Mouse (Mus musculus): ENCODE data around the gene Mrnip. TPM values are rescaled to one million over a fixed set of nuclear protein-coding genes. Genes with fewer than 3 reads are reported as not detected.

Mrnip gene
- polyA plus RNA-seq, 1 experiment from 2014 or later = 33.7 TPM

- ATAC-seq = no peak
- H3K9ac ChIP-seq (replicated peaks; ENCODE audit: low read depth, low read length) = no peak overlapping the region
- WGBS = 92% methylated on average over 5 of the region's 5 CpGs
Measured at GRCm38 (mm10) chr11:50208039-50208438, 33.8 kb downstream of the Mrnip start.

GRCm38 (mm10) chr11:50210101-50210504, 35.9 kb downstream of the Mrnip start:
- H3K4me1 ChIP-seq (replicated peaks; ENCODE audit: control insufficient read depth, insufficient read depth, low read length) = peaks cover 19% of the 10 kb centered on the region
- H3K4me2 ChIP-seq (ENCODE audit: low read length) = peak overlapping the region; percentile 58
- H3K27ac ChIP-seq (ENCODE audit: low read length) = peak overlapping the region; percentile 96
- peak; percentile 96 for ATAC-seq
- peak overlapping the region; percentile 90 for H3K9ac ChIP-seq (replicated peaks; ENCODE audit: low read depth, low read length)
- 0% methylated on average over 24 of the region's 24 CpGs for WGBS
- no peaks in the 10 kb centered on the region for H3K27me3 ChIP-seq (replicated peaks; ENCODE audit: control insufficient read depth, insufficient read depth, low read length)
- peak overlapping the region; percentile 94 for H3K4me3 ChIP-seq (replicated peaks; ENCODE audit: low read length)
- H3K9me3 ChIP-seq (ENCODE audit: control insufficient read depth, low read length) = no peaks in the 10 kb centered on the region
- peaks cover 10% of the 10 kb centered on the region; the same call in 1 of the 2 replicates for H3K36me3 ChIP-seq (ENCODE audit: control insufficient read depth, insufficient read depth)

More at GRCm38 (mm10) chr11:50208039-50208438, 33.8 kb downstream of the Mrnip start:
- Histone ChIP-seq H3K27me3 (replicated peaks; ENCODE audit: control insufficient read depth, insufficient read depth, low read length) (no peaks in the 10 kb centered on the region), H3K36me3 (ENCODE audit: control insufficient read depth, insufficient read depth) (peaks cover 22% of the 10 kb centered on the region), H3K27ac (ENCODE audit: low read length) (no peak overlapping the region), H3K4me3 (replicated peaks; ENCODE audit: low read length) (no peak overlapping the region), H3K4me2 (ENCODE audit: low read length) (no peak overlapping the region), H3K9me3 (ENCODE audit: control insufficient read depth, low read length) (no peaks in the 10 kb centered on the region), H3K4me1 (replicated peaks; ENCODE audit: control insufficient read depth, insufficient read depth, low read length) (peaks cover 19% of the 10 kb centered on the region)

GRCm38 (mm10) chr11:50210505-50211151, 36.4 kb downstream of the Mrnip start, which contains the start of the genes Sqstm1 and Mgat4b:
Sqstm1 (minus strand) TSS chr11:50210827.
Mgat4b (plus strand) TSS chr11:50210890.
- WGBS = under 1% methylated on average over 48 of the region's 48 CpGs
- peak within 1 kb of the TSS; percentile 94 for H3K4me3 ChIP-seq (replicated peaks; ENCODE audit: low read length)
- no peaks in the 10 kb centered on the region for H3K27me3 ChIP-seq (replicated peaks; ENCODE audit: control insufficient read depth, insufficient read depth, low read length)

GRCm38 (mm10) chr11:50211322-50212059, 37.2 kb downstream of the Mrnip start:
- peaks cover 22% of the 10 kb centered on the region for H3K4me1 ChIP-seq (replicated peaks; ENCODE audit: control insufficient read depth, insufficient read depth, low read length)
- no peaks in the 10 kb centered on the region for H3K27me3 ChIP-seq (replicated peaks; ENCODE audit: control insufficient read depth, insufficient read depth, low read length)
- ATAC-seq = no peak
- peak overlapping the region; percentile 58 for H3K4me2 ChIP-seq (ENCODE audit: low read length)
- peaks cover 5% of the 10 kb centered on the region; the same call in 1 of the 2 replicates for H3K36me3 ChIP-seq (ENCODE audit: control insufficient read depth, insufficient read depth)
- H3K9me3 ChIP-seq (ENCODE audit: control insufficient read depth, low read length) = no peaks in the 10 kb centered on the region
- 95% methylated on average over 3 of the region's 3 CpGs for WGBS
- H3K9ac ChIP-seq (replicated peaks; ENCODE audit: low read depth, low read length) = no peak overlapping the region
- peak overlapping the region; percentile 94; the same call in 1 of the 2 replicates for H3K4me3 ChIP-seq (replicated peaks; ENCODE audit: low read length)
- H3K27ac ChIP-seq (ENCODE audit: low read length) = no peak overlapping the region

More at GRCm38 (mm10) chr11:50210505-50211151, 36.4 kb downstream of the Mrnip start, which contains the start of the genes Sqstm1 and Mgat4b:
- Histone ChIP-seq H3K9ac (replicated peaks; ENCODE audit: low read depth, low read length) (peak within 1 kb of the TSS; percentile 90), H3K27ac (ENCODE audit: low read length) (peak within 1 kb of the TSS; percentile 96), H3K9me3 (ENCODE audit: control insufficient read depth, low read length) (no peaks in the 10 kb centered on the region), H3K4me1 (replicated peaks; ENCODE audit: control insufficient read depth, insufficient read depth, low read length) (peaks cover 21% of the 10 kb centered on the region), H3K4me2 (ENCODE audit: low read length) (peak within 1 kb of the TSS; percentile 58), H3K36me3 (ENCODE audit: control insufficient read depth, insufficient read depth) (peaks cover 9% of the 10 kb centered on the region; the same call in 1 of the 2 replicates)
- ATAC-seq = peak; percentile 77

- H3K27me3 ChIP-seq (replicated peaks; ENCODE audit: control insufficient read depth, insufficient read depth, low read length) = no peaks in the 10 kb centered on the region
- ATAC-seq = no peak
Measured at GRCm38 (mm10) chr11:50212060-50212739, 38.0 kb downstream of the Mrnip start.

GRCm38 (mm10) chr11:50212848-50213758, 38.9 kb downstream of the Mrnip start:
- Histone ChIP-seq H3K27me3 (replicated peaks; ENCODE audit: control insufficient read depth, insufficient read depth, low read length) (no peaks in the 10 kb centered on the region), H3K36me3 (ENCODE audit: control insufficient read depth, insufficient read depth) (no peaks in the 10 kb centered on the region), H3K9me3 (ENCODE audit: control insufficient read depth, low read length) (no peaks in the 10 kb centered on the region), H3K9ac (replicated peaks; ENCODE audit: low read depth, low read length) (no peak overlapping the region), H3K4me3 (replicated peaks; ENCODE audit: low read length) (no peak overlapping the region), H3K4me1 (replicated peaks; ENCODE audit: control insufficient read depth, insufficient read depth, low read length) (peaks cover 22% of the 10 kb centered on the region), H3K4me2 (ENCODE audit: low read length) (no peak overlapping the region), H3K27ac (ENCODE audit: low read length) (no peak overlapping the region)
- ATAC-seq = no peak
- 68% methylated on average over 11 of the region's 11 CpGs for WGBS

More at GRCm38 (mm10) chr11:50212060-50212739, 38.0 kb downstream of the Mrnip start:
- Histone ChIP-seq H3K27ac (ENCODE audit: low read length) (no peak overlapping the region), H3K9me3 (ENCODE audit: control insufficient read depth, low read length) (no peaks in the 10 kb centered on the region), H3K4me2 (ENCODE audit: low read length) (no peak overlapping the region), H3K4me3 (replicated peaks; ENCODE audit: low read length) (no peak overlapping the region), H3K9ac (replicated peaks; ENCODE audit: low read depth, low read length) (no peak overlapping the region), H3K4me1 (replicated peaks; ENCODE audit: control insufficient read depth, insufficient read depth, low read length) (peaks cover 22% of the 10 kb centered on the region), H3K36me3 (ENCODE audit: control insufficient read depth, insufficient read depth) (peaks cover 1% of the 10 kb centered on the region; the same call in 1 of the 2 replicates)
- 75% methylated on average over 3 of the region's 3 CpGs for WGBS

GRCm38 (mm10) chr11:50214631-50215030, 40.4 kb downstream of the Mrnip start:
- no peak overlapping the region for H3K9ac ChIP-seq (replicated peaks; ENCODE audit: low read depth, low read length)
- H3K4me1 ChIP-seq (replicated peaks; ENCODE audit: control insufficient read depth, insufficient read depth, low read length) = peaks cover 12% of the 10 kb centered on the region
- no peak for ATAC-seq
- no peaks in the 10 kb centered on the region for H3K36me3 ChIP-seq (ENCODE audit: control insufficient read depth, insufficient read depth)
- WGBS = 91% methylated on average over 6 of the region's 6 CpGs
- H3K9me3 ChIP-seq (ENCODE audit: control insufficient read depth, low read length) = no peaks in the 10 kb centered on the region
- no peak overlapping the region for H3K4me2 ChIP-seq (ENCODE audit: low read length)
- H3K4me3 ChIP-seq (replicated peaks; ENCODE audit: low read length) = no peak overlapping the region
- H3K27ac ChIP-seq (ENCODE audit: low read length) = no peak overlapping the region
- no peaks in the 10 kb centered on the region for H3K27me3 ChIP-seq (replicated peaks; ENCODE audit: control insufficient read depth, insufficient read depth, low read length)

- Histone ChIP-seq H3K36me3 (ENCODE audit: control insufficient read depth, insufficient read depth) (no peaks in the 10 kb centered on the region), H3K9me3 (ENCODE audit: control insufficient read depth, low read length) (no peaks in the 10 kb centered on the region), H3K4me1 (replicated peaks; ENCODE audit: control insufficient read depth, insufficient read depth, low read length) (peaks cover 11% of the 10 kb centered on the region), H3K9ac (replicated peaks; ENCODE audit: low read depth, low read length) (no peak overlapping the region), H3K27me3 (replicated peaks; ENCODE audit: control insufficient read depth, insufficient read depth, low read length) (no peaks in the 10 kb centered on the region), H3K4me2 (ENCODE audit: low read length) (no peak overlapping the region), H3K27ac (ENCODE audit: low read length) (no peak overlapping the region), H3K4me3 (replicated peaks; ENCODE audit: low read length) (no peak overlapping the region)
- ATAC-seq = no peak
- WGBS = 25% methylated on average over 9 of the region's 9 CpGs
Measured at GRCm38 (mm10) chr11:50215633-50216032, 41.4 kb downstream of the Mrnip start.

Measured in forebrain, embryonic 16.5 days (tissue).